Mouse (Mus musculus) liver, postnatal 0 days (tissue): ENCODE measurements around the gene Bicc1. TPM values are rescaled to one million over a fixed set of nuclear protein-coding genes. Genes with fewer than 3 reads are reported as not detected.

ENCODE experiments used
- ATAC-seq: fragments of 200-750 bp; cut with Nextera tagmentation; 2 replicates; pipeline ENCODE4 v1.8.0; 2017; ENCODE audit warnings: mild to moderate bottlenecking, moderate library complexity
- DNase-seq: peaks from one replicate; pipeline ENCODE4 v3.0.0-alpha.2; 2016
- H3K27ac ChIP-seq: fragments of 300-500 bp; sonication (generic); 2 replicates; pipeline ENCODE4 v1.5.1; 2014; ENCODE audit warnings: antibody characterized with exemption, moderate library complexity, mild to moderate bottlenecking, low read depth
- H3K27me3 ChIP-seq: fragments of 300-500 bp; sonication (generic); 2 replicates; pipeline ENCODE4 v1.6.1; 2014; ENCODE audit warnings: low read length, control low read depth, mixed read lengths; ENCODE audit not compliant: insufficient read depth
- H3K36me3 ChIP-seq: fragments of 300-500 bp; sonication (generic); replicated peaks from 2 replicates; pipeline ENCODE4 v1.6.1; 2014; ENCODE audit warnings: mild to moderate bottlenecking, control low read depth, low read length, moderate library complexity, mixed read lengths; ENCODE audit not compliant: insufficient read depth
- H3K4me1 ChIP-seq: fragments of 300-500 bp; sonication (generic); 2 replicates; pipeline ENCODE4 v1.6.1; 2014; ENCODE audit warnings: antibody characterized with exemption, mild to moderate bottlenecking, control low read depth; ENCODE audit not compliant: insufficient read depth
- H3K4me2 ChIP-seq: fragments of 300-500 bp; sonication (generic); 2 replicates; pipeline ENCODE4 v1.6.1; 2014; ENCODE audit warnings: low read depth, mild to moderate bottlenecking, low read length, moderate library complexity, mixed read lengths
- H3K4me3 ChIP-seq: fragments of 300-500 bp; sonication (generic); 2 replicates; pipeline ENCODE4 v1.5.1; 2014; ENCODE audit warnings: low read depth, low read length
- H3K9ac ChIP-seq: fragments of 300-500 bp; sonication (generic); replicated peaks from 2 replicates; pipeline ENCODE4 v1.6.1; 2014; ENCODE audit warnings: mild to moderate bottlenecking, moderate library complexity
- H3K9me3 ChIP-seq: fragments of 300-500 bp; sonication (generic); 2 replicates; pipeline ENCODE4 v1.6.1; 2016; ENCODE audit warnings: mild to moderate bottlenecking, control low read depth, low read length, mixed read lengths
- CTCF ChIP-seq: sonication (generic); IDR thresholded peaks from 2 replicates; pipeline ENCODE4 v1.5.1; 2016; ENCODE audit warnings: antibody characterized with exemption, low read depth
- EP300 ChIP-seq: IDR thresholded peaks from 2 replicates; pipeline ENCODE4 v1.6.1; 2016; ENCODE audit warnings: antibody characterized with exemption, low read depth, mild to moderate bottlenecking
- WGBS: fragments of 180-500 bp; shearing (Covaris S2); extraction: QIAGEN DNeasy Blood & Tissue Kit; methylation state at CpG from one replicate; pipeline ENCODE4 v1.1.7; 2014; ENCODE audit not compliant: insufficient replicate concordance; 5-methylcytosine and 5-hydroxymethylcytosine counted together
- polyA plus RNA-seq: library from polyadenylated mRNA; unstranded; fragments of >200 nt; fragmentation: Nextera tagmentation; extraction: Ambion mirVana; gene quantifications from 2 replicates; pipeline ENCODE4 v1.2.1, GENCODE M21; 2015

Bicc1 gene
- polyA plus RNA-seq, 1 experiment from 2014 or later: 3.0 TPM

GRCm38 (mm10) chr10:71008721-71009120 is 150.8 kb downstream of the Bicc1 start:
- Histone ChIP-seq H3K27ac (no peak overlapping the region), H3K9ac (no peak overlapping the region), H3K4me3 (no peak overlapping the region), H3K9me3 (no peaks in the 10 kb centered on the region), H3K36me3 (no peaks in the 10 kb centered on the region), H3K4me1 (no peaks in the 10 kb centered on the region), H3K27me3 (no peaks in the 10 kb centered on the region), H3K4me2 (no peak overlapping the region)
- ATAC-seq (no peak), DNase-seq (no peak)
- WGBS: 79% methylated on average over 11 of the region's 11 CpGs
- TF ChIP-seq CTCF: no peak
- TF ChIP-seq EP300: no peak

GRCm38 (mm10) chr10:71007956-71008355 is 151.5 kb downstream of the Bicc1 start:
- no peaks in the 10 kb centered on the region for H3K4me1 ChIP-seq
- WGBS: 78% methylated on average over 9 of the region's 9 CpGs
- DNase-seq (no peak), ATAC-seq (no peak)
- H3K4me2 ChIP-seq: no peak overlapping the region
- no peak for TF ChIP-seq EP300
- H3K4me3 ChIP-seq: no peak overlapping the region
- H3K36me3 ChIP-seq: no peaks in the 10 kb centered on the region
- no peak overlapping the region for H3K27ac ChIP-seq
- H3K27me3 ChIP-seq: no peaks in the 10 kb centered on the region
- H3K9ac ChIP-seq: no peak overlapping the region
- H3K9me3 ChIP-seq: no peaks in the 10 kb centered on the region

GRCm38 (mm10) chr10:71007516-71007915 is 152.0 kb downstream of the Bicc1 start:
- H3K9me3 ChIP-seq: no peaks in the 10 kb centered on the region
- DNase-seq (no peak), ATAC-seq (no peak)
- no peak overlapping the region for H3K4me3 ChIP-seq
- no peaks in the 10 kb centered on the region for H3K4me1 ChIP-seq
- WGBS: 86% methylated on average over 5 of the region's 5 CpGs
- H3K9ac ChIP-seq: no peak overlapping the region
- H3K36me3 ChIP-seq: no peaks in the 10 kb centered on the region
- no peak overlapping the region for H3K27ac ChIP-seq
- no peak overlapping the region for H3K4me2 ChIP-seq
- TF ChIP-seq CTCF: no peak
- TF ChIP-seq EP300: no peak
- H3K27me3 ChIP-seq: no peaks in the 10 kb centered on the region

- DNase-seq: no peak
Observed at GRCm38 (mm10) chr10:71007001-71007400, 152.5 kb downstream of the Bicc1 start.

GRCm38 (mm10) chr10:71002871-71003270 is 156.6 kb downstream of the Bicc1 start:
- H3K4me1 ChIP-seq: no peaks in the 10 kb centered on the region
- H3K36me3 ChIP-seq: no peaks in the 10 kb centered on the region
- no peaks in the 10 kb centered on the region for H3K27me3 ChIP-seq
- H3K27ac ChIP-seq: no peak overlapping the region
- no peak for TF ChIP-seq EP300
- TF ChIP-seq CTCF: no peak
- H3K9me3 ChIP-seq: no peaks in the 10 kb centered on the region
- no peak overlapping the region for H3K4me2 ChIP-seq
- DNase-seq: no peak
- ATAC-seq: no peak
- H3K9ac ChIP-seq: no peak overlapping the region
- no peak overlapping the region for H3K4me3 ChIP-seq
- WGBS: 77% methylated on average over 2 of the region's 2 CpGs

More at GRCm38 (mm10) chr10:71007001-71007400, 152.5 kb downstream of the Bicc1 start:
- Histone ChIP-seq H3K4me3 (no peak overlapping the region), H3K36me3 (no peaks in the 10 kb centered on the region), H3K27me3 (no peaks in the 10 kb centered on the region), H3K4me1 (no peaks in the 10 kb centered on the region), H3K4me2 (no peak overlapping the region), H3K27ac (no peak overlapping the region), H3K9ac (no peak overlapping the region), H3K9me3 (no peaks in the 10 kb centered on the region)
- WGBS: 81% methylated on average over 3 of the region's 3 CpGs
- TF ChIP-seq CTCF (no peak), EP300 (no peak)
- ATAC-seq: no peak

- WGBS: 85% methylated on average over 4 of the region's 4 CpGs
- Histone ChIP-seq H3K4me1 (no peaks in the 10 kb centered on the region), H3K36me3 (no peaks in the 10 kb centered on the region), H3K9ac (no peak overlapping the region), H3K9me3 (no peaks in the 10 kb centered on the region), H3K4me3 (no peak overlapping the region), H3K27me3 (no peaks in the 10 kb centered on the region), H3K27ac (no peak overlapping the region), H3K4me2 (no peak overlapping the region)
- ATAC-seq (no peak), DNase-seq (no peak)
- TF ChIP-seq EP300: no peak
- TF ChIP-seq CTCF: no peak
Observed at GRCm38 (mm10) chr10:71002186-71002585, 157.3 kb downstream of the Bicc1 start.

- WGBS: 47% methylated on average over 4 of the region's 4 CpGs
- no peaks in the 10 kb centered on the region for H3K4me1 ChIP-seq
- H3K4me2 ChIP-seq: no peak overlapping the region
- H3K36me3 ChIP-seq: no peaks in the 10 kb centered on the region
- H3K4me3 ChIP-seq: no peak overlapping the region
- TF ChIP-seq CTCF: no peak
- TF ChIP-seq EP300: no peak
- no peaks in the 10 kb centered on the region for H3K9me3 ChIP-seq
- H3K9ac ChIP-seq: no peak overlapping the region
- H3K27me3 ChIP-seq: no peaks in the 10 kb centered on the region
- ATAC-seq: no peak
- DNase-seq: no peak
- H3K27ac ChIP-seq: no peak overlapping the region
Observed at GRCm38 (mm10) chr10:70998136-70998535, 161.4 kb downstream of the Bicc1 start.
